Mouse (Mus musculus): ENCODE results near the gene Lsg1. TPM values are rescaled to one million over a fixed set of nuclear protein-coding genes. Genes with fewer than 3 reads are reported as not detected.

Lsg1 gene
- total and polyA plus RNA-seq, 2 experiments from 2014 or later: 27.7 to 41.4 TPM

- Histone ChIP-seq H3K27me3 (ENCODE audit: insufficient read depth, low read length) (peaks cover 10% of the 10 kb centered on the region; the same call in 1 of the 2 replicates), H3K9ac (peak overlapping the region; percentile 58), H3K4me1 (ENCODE audit: insufficient read depth) (peaks cover 20% of the 10 kb centered on the region), H3K4me2 (ENCODE audit: low read depth) (peak overlapping the region; percentile 96), H3K9me3 (ENCODE audit: low read length) (no peaks in the 10 kb centered on the region), H3K27ac (ENCODE audit: low read depth, low read length) (no peak overlapping the region; the same call in 1 of the 2 replicates), H3K4me3 (ENCODE audit: low read depth, low read length) (peak overlapping the region; percentile 54), H3K36me3 (ENCODE audit: insufficient read depth) (no peaks in the 10 kb centered on the region)
- peak; percentile 59 for TF ChIP-seq CTCF (IDR thresholded peaks at IDR 0.05; ENCODE audit: low read depth)
- ATAC-seq (peak; percentile 32), DNase-seq (peak; percentile 43)
- WGBS: 10% methylated on average over 42 of the region's 42 CpGs
Measured at GRCm38 (mm10) chr16:30601046-30601832, 13.8 kb upstream of the Lsg1 start.

- H3K4me1 ChIP-seq (ENCODE audit: insufficient read depth): peaks cover 23% of the 10 kb centered on the region
- H3K4me3 ChIP-seq (ENCODE audit: low read depth, low read length): peak overlapping the region; percentile 54
- peak overlapping the region; percentile 58 for H3K9ac ChIP-seq
- H3K27me3 ChIP-seq (ENCODE audit: insufficient read depth, low read length): peaks cover 10% of the 10 kb centered on the region; the same call in 1 of the 2 replicates
- TF ChIP-seq CTCF (IDR thresholded peaks at IDR 0.05; ENCODE audit: low read depth): no peak
- peak overlapping the region; percentile 96 for H3K4me2 ChIP-seq (ENCODE audit: low read depth)
- no peaks in the 10 kb centered on the region for H3K36me3 ChIP-seq (ENCODE audit: insufficient read depth)
- peak; percentile 39 for DNase-seq
- 0 out of 2 replicates have a peak overlapping the region, but pooled peaks have one; percentile 35 for H3K27ac ChIP-seq (ENCODE audit: low read depth, low read length)
- WGBS: under 1% methylated on average over 53 of the region's 53 CpGs
- ATAC-seq: peak; percentile 6; the same call in 1 of the 2 replicates
- H3K9me3 ChIP-seq (ENCODE audit: low read length): no peaks in the 10 kb centered on the region
Measured at GRCm38 (mm10) chr16:30600431-30601045, 13.1 kb upstream of the Lsg1 start.

- peak; percentile 64 for TF ChIP-seq CTCF (IDR thresholded peaks at IDR 0.05; ENCODE audit: low read depth)
- Histone ChIP-seq H3K4me2 (ENCODE audit: low read depth) (peak within 1 kb of the TSS; percentile 96), H3K4me3 (ENCODE audit: low read depth, low read length) (peak within 1 kb of the TSS; percentile 54), H3K9ac (peak within 1 kb of the TSS; percentile 58), H3K9me3 (ENCODE audit: low read length) (no peaks in the 10 kb centered on the region), H3K27ac (ENCODE audit: low read depth, low read length) (peak within 1 kb of the TSS; percentile 50; the same call in 1 of the 2 replicates), H3K4me1 (ENCODE audit: insufficient read depth) (peaks cover 26% of the 10 kb centered on the region), H3K36me3 (ENCODE audit: insufficient read depth) (no peaks in the 10 kb centered on the region), H3K27me3 (ENCODE audit: insufficient read depth, low read length) (peaks cover 10% of the 10 kb centered on the region; the same call in 1 of the 2 replicates)
- ATAC-seq (peak; percentile 65), DNase-seq (peak; percentile 71)
- under 1% methylated on average over 63 of the region's 63 CpGs for WGBS
Measured at GRCm38 (mm10) chr16:30599491-30600268, 12.3 kb upstream of the Lsg1 start, which contains the start of gene Fam43a. TSS of gene Fam43a (plus strand) at chr16:30599723.

GRCm38 (mm10) chr16:30596959-30597681 is 9.7 kb upstream of the Lsg1 start:
- Histone ChIP-seq H3K4me3 (ENCODE audit: low read depth, low read length) (peak overlapping the region; percentile 16), H3K4me2 (ENCODE audit: low read depth) (peak overlapping the region; percentile 47), H3K36me3 (ENCODE audit: insufficient read depth) (no peaks in the 10 kb centered on the region), H3K9me3 (ENCODE audit: low read length) (no peaks in the 10 kb centered on the region), H3K4me1 (ENCODE audit: insufficient read depth) (peaks cover 26% of the 10 kb centered on the region), H3K9ac (no peak overlapping the region), H3K27ac (ENCODE audit: low read depth, low read length) (no peak overlapping the region), H3K27me3 (ENCODE audit: insufficient read depth, low read length) (peaks cover 10% of the 10 kb centered on the region; the same call in 1 of the 2 replicates)
- TF ChIP-seq CTCF (IDR thresholded peaks at IDR 0.05; ENCODE audit: low read depth): peak; percentile 96
- DNase-seq (peak; percentile 96), ATAC-seq (peak; percentile 48)
- WGBS: 9% methylated on average over 16 of the region's 16 CpGs

GRCm38 (mm10) chr16:30595835-30596557 is 8.6 kb upstream of the Lsg1 start:
- no peak overlapping the region for H3K27ac ChIP-seq (ENCODE audit: low read depth, low read length)
- H3K9me3 ChIP-seq (ENCODE audit: low read length): no peaks in the 10 kb centered on the region
- peaks cover 24% of the 10 kb centered on the region for H3K4me1 ChIP-seq (ENCODE audit: insufficient read depth)
- H3K9ac ChIP-seq: no peak overlapping the region
- DNase-seq (peak; percentile 87), ATAC-seq (peak; percentile 72; the same call in 1 of the 2 replicates)
- H3K27me3 ChIP-seq (ENCODE audit: insufficient read depth, low read length): peaks cover 2% of the 10 kb centered on the region; the same call in 1 of the 2 replicates
- TF ChIP-seq CTCF (IDR thresholded peaks at IDR 0.05; ENCODE audit: low read depth): no peak
- WGBS: 20% methylated on average over 14 of the region's 14 CpGs
- H3K4me3 ChIP-seq (ENCODE audit: low read depth, low read length): no peak overlapping the region
- no peaks in the 10 kb centered on the region for H3K36me3 ChIP-seq (ENCODE audit: insufficient read depth)
- no peak overlapping the region for H3K4me2 ChIP-seq (ENCODE audit: low read depth)

All from forebrain, postnatal 0 days (tissue).